Mouse (Mus musculus) myocyte (in vitro differentiated cells): Measurements from ENCODE around the gene Slc2a9. TPM values are rescaled to one million over a fixed set of nuclear protein-coding genes. Genes with fewer than 3 reads are reported as not detected.

Experiments
- H3K27me3 ChIP-seq: one replicate; pipeline ENCODE4 v1.6.1; 2011; ENCODE audit not compliant: control insufficient read depth, insufficient read depth, insufficient read length
- H3K36me3 ChIP-seq: one replicate; pipeline ENCODE4 v1.6.1; 2011; ENCODE audit not compliant: control insufficient read depth, insufficient read depth
- H3K4me2 ChIP-seq: one replicate; pipeline ENCODE4 v1.6.1; 2011; ENCODE audit warnings: low read depth, control low read depth
- H3K4me3 ChIP-seq: one replicate; pipeline ENCODE4 v1.5.1; 2011; ENCODE audit warnings: mild to moderate bottlenecking, control low read depth, moderate library complexity
- H3K79me2 ChIP-seq: one replicate; pipeline ENCODE4 v1.6.1; 2011; ENCODE audit not compliant: control insufficient read depth, insufficient read depth
- H3ac ChIP-seq: one replicate; pipeline ENCODE4 v1.6.1; 2011; ENCODE audit not compliant: control insufficient read depth, insufficient read length
- CEBPB ChIP-seq: IDR thresholded peaks from 2 replicates; pipeline ENCODE4 v1.6.1; 2011; ENCODE audit warnings: mild to moderate bottlenecking, moderate library complexity; ENCODE audit not compliant: poor library complexity, insufficient read depth, severe bottlenecking
- E2F4 ChIP-seq: IDR thresholded peaks from one replicate; pipeline ENCODE4 v1.6.1; 2011; ENCODE audit warnings: mild to moderate bottlenecking, control low read depth, moderate library complexity; ENCODE audit not compliant: insufficient read depth
- MAX ChIP-seq: IDR thresholded peaks from one replicate; pipeline ENCODE4 v1.6.1; 2011; ENCODE audit warnings: low read depth, mild to moderate bottlenecking, control low read depth
- MYOD1 ChIP-seq, 3 experiments: IDR thresholded peaks; one replicate each; pipeline ENCODE4 v1.6.1; 2011; ENCODE audit warnings: control low read depth in 2 of 3, low read depth in 2 of 3, mild to moderate bottlenecking in 2 of 3, moderate library complexity in 1 of 3; ENCODE audit not compliant: insufficient read length in 2 of 3, control insufficient read depth in 1 of 3
- MYOG ChIP-seq, 3 experiments: IDR thresholded peaks; one replicate each; pipeline ENCODE4 v1.6.1; 2011; ENCODE audit warnings: control low read depth in 2 of 3, low read depth in 2 of 3, mild to moderate bottlenecking in 2 of 3; ENCODE audit not compliant: insufficient read length in 2 of 3, control insufficient read depth in 1 of 3, insufficient read depth in 1 of 3
- POLR2A ChIP-seq: IDR thresholded peaks from one replicate; pipeline ENCODE4 v1.6.1; 2011; ENCODE audit warnings: low read depth, mild to moderate bottlenecking, control low read depth, moderate library complexity; ENCODE audit not compliant: insufficient read length
- POLR2AphosphoS2 ChIP-seq: IDR thresholded peaks from one replicate; pipeline ENCODE4 v1.6.1; 2011; ENCODE audit warnings: low read depth, control low read depth; ENCODE audit not compliant: insufficient read length
- REST ChIP-seq: IDR thresholded peaks from one replicate; pipeline ENCODE4 v1.6.1; 2011; ENCODE audit warnings: mild to moderate bottlenecking, control low read depth, moderate library complexity; ENCODE audit not compliant: insufficient read depth, insufficient read length
- SRF ChIP-seq: IDR thresholded peaks from one replicate; pipeline ENCODE4 v1.6.1; 2011; ENCODE audit warnings: low read depth; ENCODE audit not compliant: control insufficient read depth, insufficient read length
- TCF12 ChIP-seq: IDR thresholded peaks from one replicate; pipeline ENCODE4 v1.6.1; 2011; ENCODE audit warnings: mild to moderate bottlenecking, control low read depth; ENCODE audit not compliant: poor library complexity, insufficient read depth, severe bottlenecking
- TCF3 ChIP-seq: IDR thresholded peaks from one replicate; pipeline ENCODE4 v1.6.1; 2011; ENCODE audit warnings: low read depth, control low read depth; ENCODE audit not compliant: insufficient read length
- USF1 ChIP-seq: IDR thresholded peaks from one replicate; pipeline ENCODE4 v1.6.1; 2011; ENCODE audit warnings: low read depth, mild to moderate bottlenecking, control low read depth, moderate library complexity
- polyA plus RNA-seq: library from polyadenylated mRNA; unstranded; fragments of >200 nt; fragmentation: generic; extraction: Trizol; gene quantifications from one replicate; pipeline ENCODE4 v1.2.1, GENCODE M21; 2012; ENCODE audit warnings: missing spikeins

The Slc2a9 gene
- polyA plus RNA-seq, 1 experiment, result 1.1 TPM

GRCm38 (mm10) chr5:38431201-38431600 lies 71.7 kb downstream of the Slc2a9 start:
- TF ChIP-seq TCF3, result no peak
- TF ChIP-seq USF1, result no peak
- no peak for TF ChIP-seq MYOG (IDR thresholded peaks at IDR 0.05; ENCODE audit: control insufficient read depth in 1 of 3, insufficient read depth in 1 of 3, insufficient read length in 2 of 3, low read depth in 2 of 3)
- no peak for TF ChIP-seq POLR2A

DNA sequence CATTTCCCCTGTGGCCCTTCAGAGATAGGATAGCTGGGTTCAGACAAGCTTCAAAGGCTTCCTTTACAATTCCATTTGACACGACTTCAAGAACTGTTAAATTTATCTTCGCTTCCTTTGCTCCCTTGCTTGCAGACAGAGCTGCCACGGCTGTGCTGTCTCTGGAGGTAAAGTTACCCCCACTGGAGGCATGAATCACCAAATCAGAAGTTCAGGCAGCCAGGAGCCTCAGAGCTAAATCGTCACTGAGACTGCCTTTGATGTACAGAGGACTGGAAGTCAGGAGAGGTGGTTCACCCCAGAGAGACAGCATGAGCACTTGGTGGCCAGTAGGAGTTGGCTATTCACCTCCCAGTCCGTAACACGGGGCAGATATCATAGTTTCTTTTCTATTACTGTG lies 73.8 kb downstream of the Slc2a9 start:
- no peaks in the 10 kb centered on the region for H3K79me2 ChIP-seq
- H3K4me3 ChIP-seq, result no peak overlapping the region
- no peak overlapping the region for H3K4me2 ChIP-seq
- H3K36me3 ChIP-seq, result no peaks in the 10 kb centered on the region
- H3K27me3 ChIP-seq, result no peaks in the 10 kb centered on the region
- H3ac ChIP-seq, result no peak overlapping the region
- no peak for TF ChIP-seq POLR2AphosphoS2

More at GRCm38 (mm10) chr5:38431201-38431600, 71.7 kb downstream of the Slc2a9 start:
- Histone ChIP-seq H3K27me3 (no peaks in the 10 kb centered on the region), H3K79me2 (no peaks in the 10 kb centered on the region), H3K4me2 (no peak overlapping the region), H3ac (no peak overlapping the region), H3K36me3 (no peaks in the 10 kb centered on the region), H3K4me3 (no peak overlapping the region)

- Histone ChIP-seq H3K79me2 (no peaks in the 10 kb centered on the region), H3ac (no peak overlapping the region), H3K27me3 (no peaks in the 10 kb centered on the region), H3K36me3 (no peaks in the 10 kb centered on the region), H3K4me2 (no peak overlapping the region), H3K4me3 (no peak overlapping the region)
- TF ChIP-seq MYOG (IDR thresholded peaks at IDR 0.05; ENCODE audit: control insufficient read depth in 1 of 3, insufficient read depth in 1 of 3, insufficient read length in 2 of 3, low read depth in 2 of 3), result no peak
- no peak for TF ChIP-seq POLR2A
- no peak for TF ChIP-seq USF1
- TF ChIP-seq TCF3, result no peak
- TF ChIP-seq CEBPB, result no peak
- TF ChIP-seq POLR2AphosphoS2, result no peak
Observed at GRCm38 (mm10) chr5:38427757-38428156, 75.2 kb downstream of the Slc2a9 start.

DNA sequence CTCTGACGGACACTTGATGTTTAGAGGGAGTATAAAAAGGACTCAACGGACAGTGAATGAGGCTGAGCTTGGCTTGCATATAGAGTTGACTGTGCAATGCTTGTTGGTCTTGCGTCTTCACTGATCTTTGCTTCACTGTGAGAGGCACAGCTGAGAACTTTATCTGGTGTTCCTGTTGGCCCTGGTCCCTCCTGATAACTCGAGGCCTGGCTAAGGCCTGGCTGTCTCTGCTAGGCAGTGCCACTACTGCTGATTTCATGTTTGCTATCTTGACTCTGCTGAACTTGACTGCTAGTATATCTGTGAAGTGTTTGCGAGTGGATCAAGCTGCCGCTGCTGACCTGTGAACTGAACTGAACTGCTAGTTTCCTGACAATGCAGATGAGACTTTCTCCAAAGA lies 77.4 kb downstream of the Slc2a9 start:
- no peak overlapping the region for H3ac ChIP-seq
- H3K4me3 ChIP-seq, result no peak overlapping the region
- no peak for TF ChIP-seq E2F4
- TF ChIP-seq SRF, result no peak
- no peak for TF ChIP-seq POLR2A
- no peak for TF ChIP-seq CEBPB
- TF ChIP-seq TCF3, result no peak
- no peaks in the 10 kb centered on the region for H3K36me3 ChIP-seq
- H3K4me2 ChIP-seq, result no peak overlapping the region
- no peaks in the 10 kb centered on the region for H3K27me3 ChIP-seq
- no peaks in the 10 kb centered on the region for H3K79me2 ChIP-seq

DNA sequence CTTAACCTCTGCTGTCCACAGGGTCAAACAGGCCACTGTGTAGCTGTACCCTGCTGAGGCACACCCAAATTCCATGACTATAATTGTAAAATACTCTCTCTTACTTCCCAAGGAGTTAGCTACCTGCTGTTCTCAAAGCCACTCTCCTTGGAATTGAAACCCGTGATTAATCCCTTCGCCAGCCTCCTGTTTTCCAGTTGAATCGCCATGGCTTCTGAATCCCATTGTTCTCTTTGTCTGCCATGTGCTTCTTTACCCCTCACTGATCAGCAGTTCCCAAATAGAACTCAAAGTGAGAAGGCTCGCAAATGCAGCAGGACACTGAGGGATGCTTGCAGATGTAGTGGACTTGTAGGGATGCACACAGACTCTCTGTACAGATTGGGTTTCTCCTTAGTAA lies 80.5 kb downstream of the Slc2a9 start:
- no peak for TF ChIP-seq REST
- no peak for TF ChIP-seq POLR2AphosphoS2
- no peaks in the 10 kb centered on the region for H3K27me3 ChIP-seq

GRCm38 (mm10) chr5:38418799-38419198 lies 84.1 kb downstream of the Slc2a9 start:
- TF ChIP-seq POLR2AphosphoS2, result no peak
- no peak for TF ChIP-seq POLR2A
- TF ChIP-seq TCF12, result no peak
- TF ChIP-seq MYOG (IDR thresholded peaks at IDR 0.05; ENCODE audit: control insufficient read depth in 1 of 3, insufficient read depth in 1 of 3, insufficient read length in 2 of 3, low read depth in 2 of 3), result no peak
- TF ChIP-seq CEBPB, result no peak
- TF ChIP-seq TCF3, result no peak
- no peak for TF ChIP-seq REST
- TF ChIP-seq USF1, result no peak
- TF ChIP-seq SRF, result no peak
- no peak for TF ChIP-seq MAX
- TF ChIP-seq MYOD1 (IDR thresholded peaks at IDR 0.05; ENCODE audit: control insufficient read depth in 1 of 3, insufficient read length in 2 of 3, low read depth in 2 of 3), result no peak
- no peak for TF ChIP-seq E2F4
- H3K36me3 ChIP-seq, result no peaks in the 10 kb centered on the region
- no peak overlapping the region for H3K4me3 ChIP-seq

More for the DNA sequence above, 80.5 kb downstream of the Slc2a9 start:
- Histone ChIP-seq H3K79me2 (no peaks in the 10 kb centered on the region), H3K4me3 (no peak overlapping the region), H3K36me3 (no peaks in the 10 kb centered on the region), H3ac (no peak overlapping the region), H3K4me2 (no peak overlapping the region)

More at GRCm38 (mm10) chr5:38418799-38419198, 84.1 kb downstream of the Slc2a9 start:
- Histone ChIP-seq H3K27me3 (no peaks in the 10 kb centered on the region), H3K79me2 (no peaks in the 10 kb centered on the region), H3ac (no peak overlapping the region), H3K4me2 (no peak overlapping the region)
